Mouse (Mus musculus) embryonic fibroblast, embryonic 13.5 days (primary cell): ENCODE results near the gene Usp22.

ENCODE experiments used
- CTCF ChIP-seq: IDR thresholded peaks from 2 replicates; pipeline ENCODE4 v1.5.1; 2011; ENCODE audit warnings: mild to moderate bottlenecking, control low read depth, low read length, moderate library complexity, borderline replicate concordance; ENCODE audit not compliant: insufficient read depth
- POLR2A ChIP-seq: IDR thresholded peaks from 2 replicates; pipeline ENCODE4 v1.6.1; 2011; ENCODE audit warnings: low read depth, mild to moderate bottlenecking, control low read depth, low read length, moderate library complexity

- TF ChIP-seq CTCF (no peak), POLR2A (no peak)
These were observed 31.8 kb downstream of the Usp22 start for GRCm38 (mm10) chr11:61142941-61143530.
